Mouse (Mus musculus): ENCODE results near the gene Il1rl2.

DNA sequence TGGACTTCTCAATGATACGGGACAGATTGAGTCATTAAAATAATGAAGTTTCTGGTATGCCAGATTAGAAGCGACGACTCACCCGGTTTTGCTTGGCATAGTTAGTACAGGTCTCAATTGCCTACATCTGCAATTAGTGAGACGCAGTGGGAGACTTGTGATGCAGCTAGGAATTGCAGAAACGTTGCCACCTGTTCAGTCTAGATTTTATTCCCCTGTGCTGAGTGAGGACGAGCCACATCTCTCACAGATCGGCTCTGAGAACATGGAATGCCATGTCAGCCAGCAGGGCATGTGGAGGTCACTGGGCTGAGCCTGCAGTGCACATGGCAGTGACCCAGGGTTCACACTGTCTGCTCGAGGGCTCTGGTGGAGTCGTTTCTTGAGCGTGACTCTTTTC lies 38.4 kb downstream of the Il1rl2 start:
- TF ChIP-seq CTCF (IDR thresholded peaks at IDR 0.05; ENCODE audit: control insufficient read depth, insufficient read depth, low read length) (no peak), POLR2A (IDR thresholded peaks at IDR 0.05; ENCODE audit: borderline replicate concordance, control insufficient read depth, low read depth, low read length) (no peak)

Data from bone marrow, adult 2 months (tissue).